Mouse (Mus musculus) kidney, adult 18-20 months (tissue): ENCODE measurements around the gene Mrgprh.

Experiments
- DNase-seq: peaks from one replicate; pipeline ENCODE4 v3.0.0; 2021

Mrgprh gene

DNA sequence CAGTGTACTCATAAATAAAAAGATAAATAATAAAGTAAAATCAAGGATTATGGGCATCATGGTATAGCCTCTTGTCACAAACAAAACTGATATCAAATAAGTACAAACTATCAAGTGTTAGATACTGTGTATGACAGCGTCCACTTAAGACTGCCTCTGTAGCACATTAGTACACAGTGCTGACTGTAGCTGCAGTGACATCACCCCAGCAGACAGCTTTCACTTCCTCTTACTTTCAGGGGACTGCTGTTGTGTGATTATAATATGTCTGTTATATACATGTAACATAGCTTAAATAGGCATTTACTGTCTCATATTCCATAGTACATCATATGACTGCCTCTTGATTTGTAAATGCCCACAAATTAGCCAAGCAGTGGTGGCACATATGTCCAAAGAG lies 45.2 kb downstream of the Mrgprh start:
- no peak for DNase-seq

- no peak for DNase-seq
Observed at GRCm38 (mm10) chr17:12925001-12925400, 49.2 kb downstream of the Mrgprh start.

GRCm38 (mm10) chr17:12925703-12926180 lies 49.9 kb downstream of the Mrgprh start:
- DNase-seq: no peak
